ENCODE assay signal across 17 mouse cellular contexts in genomic region chr1:83661808-83662802, GRCm38 (mm10).
DNase-seq lines count a peak whose midpoint lies in the region; ATAC-seq and TF ChIP-seq lines count a peak whose summit lies in the region.
"Had no signal": no experiment of that assay in that cellular context is flagged by ENCODE, and none has a peak within 500 bp of the region (broad histone marks: within the 10 kb centered on the region; RNA-seq: fewer than 3 reads in every experiment).

No protein-coding gene starts in this region.

- peak; percentile 56 for DNase-seq in hindbrain, postnatal 0 days (ENCODE audit: low spot score)
- DNase-seq in forebrain, postnatal 0 days, result peak; percentile 48
- peak; percentile 11 to 41 for DNase-seq in layer of hippocampus, adult 8-10 months (ENCODE audit: low spot score in 2 of 2)
- DNase-seq in midbrain, postnatal 0 days (ENCODE audit: low spot score), result peak; percentile 57
- no peak for DNase-seq in gastrocnemius, adult 2 months
- no peak for DNase-seq in MN1 (ENCODE audit: low spot score)
- DNase-seq: heart, adult 2 months; heart, postnatal 10 days; kidney, postnatal 25 days; lung, adult 18-20 months; thymus, postnatal 25 days had no signal

- ATAC-seq in hindbrain, postnatal 0 days, result peak; percentile 67
- ATAC-seq in hindbrain, embryonic 12.5 days (ENCODE audit: low FRiP score), result no peak
- ATAC-seq in forebrain, postnatal 0 days, result peak; percentile 16; the same call in 1 of the 2 replicates
- peak; percentile 78 for ATAC-seq in midbrain, postnatal 0 days (ENCODE audit: low FRiP score)
- ATAC-seq: intestine, postnatal 0 days; Patski had no signal

- no peak overlapping the region for H3K27ac ChIP-seq in hindbrain, postnatal 0 days
- no peak overlapping the region for H3K27ac ChIP-seq in hindbrain, embryonic 12.5 days
- H3K27ac ChIP-seq in forebrain, postnatal 0 days (ENCODE audit: low read depth, low read length), result no peak overlapping the region
- H3K27ac ChIP-seq in midbrain, postnatal 0 days (ENCODE audit: low read depth, low read length), result no peak overlapping the region
- no peak overlapping the region for H3K27ac ChIP-seq in gastrocnemius, adult 2 months
- H3K27ac ChIP-seq: heart, adult 2 months; limb, embryonic 12.5 days; stomach, embryonic 15.5 days had no signal

- 67% methylated on average over 3 of the region's 3 CpGs for WGBS in hindbrain, postnatal 0 days
- WGBS in hindbrain, embryonic 12.5 days, result 92% methylated on average over 3 of the region's 3 CpGs
- WGBS in forebrain, postnatal 0 days, result 70% methylated on average over 3 of the region's 3 CpGs
- WGBS in midbrain, postnatal 0 days, result 65% methylated on average over 3 of the region's 3 CpGs

- no peak overlapping the region for H3K4me2 ChIP-seq in hindbrain, postnatal 0 days (ENCODE audit: low read depth, low read length)
- no peak overlapping the region for H3K4me2 ChIP-seq in hindbrain, embryonic 12.5 days (replicated peaks)
- H3K4me2 ChIP-seq in forebrain, postnatal 0 days (ENCODE audit: low read depth), result no peak overlapping the region
- no peak overlapping the region for H3K4me2 ChIP-seq in midbrain, postnatal 0 days (ENCODE audit: low read depth, low read length, poor library complexity, severe bottlenecking)
- H3K4me2 ChIP-seq: limb, embryonic 12.5 days; stomach, embryonic 15.5 days had no signal

- TF ChIP-seq CTCF in hindbrain, postnatal 0 days (IDR thresholded peaks at IDR 0.05; ENCODE audit: low read depth), result no peak
- TF ChIP-seq CTCF in forebrain, postnatal 0 days (IDR thresholded peaks at IDR 0.05; ENCODE audit: low read depth), result no peak
- no peak for TF ChIP-seq CTCF in midbrain, postnatal 0 days (IDR thresholded peaks at IDR 0.05)
- TF ChIP-seq CTCF in gastrocnemius, adult 2 months (IDR thresholded peaks at IDR 0.05), result no peak

- no peaks in the 10 kb centered on the region for H3K9me3 ChIP-seq in hindbrain, postnatal 0 days (ENCODE audit: low read length)
- H3K9me3 ChIP-seq in hindbrain, embryonic 12.5 days (replicated peaks), result no peaks in the 10 kb centered on the region
- H3K9me3 ChIP-seq in forebrain, postnatal 0 days (ENCODE audit: low read length), result no peaks in the 10 kb centered on the region
- H3K9me3 ChIP-seq in midbrain, postnatal 0 days (ENCODE audit: low read length), result no peaks in the 10 kb centered on the region
- H3K9me3 ChIP-seq: limb, embryonic 12.5 days; stomach, embryonic 15.5 days had no signal

- no peaks in the 10 kb centered on the region for H3K27me3 ChIP-seq in hindbrain, postnatal 0 days (ENCODE audit: insufficient read depth, low read length)
- H3K27me3 ChIP-seq in hindbrain, embryonic 12.5 days, result no peaks in the 10 kb centered on the region
- no peaks in the 10 kb centered on the region for H3K27me3 ChIP-seq in forebrain, postnatal 0 days (ENCODE audit: insufficient read depth, low read length)
- no peaks in the 10 kb centered on the region for H3K27me3 ChIP-seq in midbrain, postnatal 0 days (ENCODE audit: insufficient read depth, low read length)
- H3K27me3 ChIP-seq: CH12.LX; limb, embryonic 12.5 days; stomach, embryonic 15.5 days had no signal

- intact Hi-C loops in gastrocnemius, adult 2 months (cut with DNase I), result no loop called here

- H3K4me1 ChIP-seq in hindbrain, postnatal 0 days (ENCODE audit: insufficient read depth, low read length), result no peaks in the 10 kb centered on the region
- H3K4me1 ChIP-seq in hindbrain, embryonic 12.5 days, result no peaks in the 10 kb centered on the region
- H3K4me1 ChIP-seq in forebrain, postnatal 0 days (ENCODE audit: insufficient read depth), result no peaks in the 10 kb centered on the region
- no peaks in the 10 kb centered on the region for H3K4me1 ChIP-seq in midbrain, postnatal 0 days (ENCODE audit: insufficient read depth, low read length)
- H3K4me1 ChIP-seq: limb, embryonic 12.5 days; stomach, embryonic 15.5 days had no signal

- no peak overlapping the region for H3K9ac ChIP-seq in hindbrain, postnatal 0 days (replicated peaks; ENCODE audit: low read length)
- H3K9ac ChIP-seq in hindbrain, embryonic 12.5 days, result no peak overlapping the region
- no peak overlapping the region for H3K9ac ChIP-seq in forebrain, postnatal 0 days
- no peak overlapping the region for H3K9ac ChIP-seq in midbrain, postnatal 0 days (replicated peaks; ENCODE audit: low read length, poor library complexity, severe bottlenecking)
- H3K9ac ChIP-seq: limb, embryonic 12.5 days; stomach, embryonic 15.5 days had no signal

- H3K36me3 ChIP-seq in hindbrain, postnatal 0 days (ENCODE audit: insufficient read depth, low read length), result no peaks in the 10 kb centered on the region
- no peaks in the 10 kb centered on the region for H3K36me3 ChIP-seq in hindbrain, embryonic 12.5 days
- no peaks in the 10 kb centered on the region for H3K36me3 ChIP-seq in forebrain, postnatal 0 days (ENCODE audit: insufficient read depth)
- no peaks in the 10 kb centered on the region for H3K36me3 ChIP-seq in midbrain, postnatal 0 days (ENCODE audit: insufficient read depth, low read length)
- H3K36me3 ChIP-seq: limb, embryonic 12.5 days; stomach, embryonic 15.5 days had no signal

- no peak overlapping the region for H3K4me3 ChIP-seq in hindbrain, postnatal 0 days (ENCODE audit: low read length)
- H3K4me3 ChIP-seq in hindbrain, embryonic 12.5 days, result no peak overlapping the region
- H3K4me3 ChIP-seq in forebrain, postnatal 0 days (ENCODE audit: low read depth, low read length), result no peak overlapping the region
- H3K4me3 ChIP-seq in midbrain, postnatal 0 days (ENCODE audit: low read depth, low read length), result no peak overlapping the region
- no peak overlapping the region for H3K4me3 ChIP-seq in gastrocnemius, adult 2 months
- H3K4me3 ChIP-seq: heart, adult 2 months; limb, embryonic 12.5 days; stomach, embryonic 15.5 days had no signal

Comparison
In these comparisons a context has a peak if more than half of its experiments do, and no peak if none do; other contexts are left out.
1. DNase-seq: peak in hindbrain, postnatal 0 days (single experiment), forebrain, postnatal 0 days (single experiment), layer of hippocampus, adult 8-10 months (2 of 2) and midbrain, postnatal 0 days (single experiment); none in gastrocnemius, adult 2 months (single experiment) and MN1 (single experiment).